Mouse (Mus musculus) kidney, postnatal 10 days (tissue): ENCODE measurements around the gene Il17rd.

Experiments used
- DNase-seq: peaks from one replicate; pipeline ENCODE4 v3.0.0; 2021; ENCODE audit warnings: mixed read lengths

The Il17rd gene

DNA sequence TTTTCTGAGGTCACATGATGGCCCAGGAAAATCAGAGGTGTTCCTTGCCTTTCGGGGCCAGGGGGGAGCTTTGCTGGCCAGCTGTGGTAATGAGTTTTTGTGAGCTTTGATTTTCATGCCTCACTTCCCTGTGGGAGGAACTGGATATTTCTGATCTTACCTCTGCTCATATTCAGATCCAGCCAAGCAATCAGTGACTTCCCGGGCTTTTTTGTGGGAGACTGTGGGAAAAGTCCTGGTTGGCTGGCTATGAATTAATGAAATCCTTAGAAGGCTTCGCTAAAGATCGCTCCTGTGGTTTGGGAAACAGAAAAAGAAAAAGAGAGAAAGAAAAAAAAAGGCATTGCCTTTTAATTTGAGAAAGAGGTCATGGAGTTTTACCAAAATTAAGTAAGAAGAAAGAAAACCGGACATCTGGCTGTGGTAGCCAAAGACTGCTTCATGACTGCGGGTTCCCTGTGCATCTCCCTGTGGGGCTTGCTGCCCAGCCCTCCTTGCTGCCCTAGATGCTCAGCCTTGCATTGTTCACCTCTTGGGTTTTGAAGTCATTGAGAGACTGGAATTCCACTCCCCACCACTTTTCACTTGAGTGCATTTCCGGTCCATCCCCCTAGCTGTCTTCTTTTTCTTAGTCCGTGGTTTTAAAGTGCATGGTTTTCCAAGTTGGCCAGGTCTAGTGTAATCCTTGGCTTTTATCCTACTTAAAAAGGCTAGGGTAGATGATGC lies 9.7 kb downstream of the Il17rd start:
- DNase-seq = no peak

DNA sequence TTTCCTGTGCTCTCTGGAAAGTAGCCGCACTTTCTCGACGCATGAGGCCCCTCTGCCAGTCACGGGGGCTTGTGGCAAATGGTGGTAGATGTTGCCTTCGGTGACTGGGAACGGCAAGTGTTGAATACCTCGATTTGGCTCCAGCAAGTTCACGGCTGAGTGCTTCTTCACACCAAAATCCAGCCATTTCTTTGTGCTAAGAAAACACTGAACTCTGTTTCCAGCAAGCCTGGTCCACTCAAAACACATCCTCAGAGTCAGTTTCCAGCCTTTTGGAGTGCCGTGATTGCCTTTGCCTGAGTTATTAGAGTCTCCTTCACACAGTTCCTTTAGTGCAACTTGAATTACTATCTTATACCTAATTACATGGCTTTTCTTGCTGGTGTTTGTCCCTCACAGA lies 11.3 kb downstream of the Il17rd start:
- no peak for DNase-seq

DNA sequence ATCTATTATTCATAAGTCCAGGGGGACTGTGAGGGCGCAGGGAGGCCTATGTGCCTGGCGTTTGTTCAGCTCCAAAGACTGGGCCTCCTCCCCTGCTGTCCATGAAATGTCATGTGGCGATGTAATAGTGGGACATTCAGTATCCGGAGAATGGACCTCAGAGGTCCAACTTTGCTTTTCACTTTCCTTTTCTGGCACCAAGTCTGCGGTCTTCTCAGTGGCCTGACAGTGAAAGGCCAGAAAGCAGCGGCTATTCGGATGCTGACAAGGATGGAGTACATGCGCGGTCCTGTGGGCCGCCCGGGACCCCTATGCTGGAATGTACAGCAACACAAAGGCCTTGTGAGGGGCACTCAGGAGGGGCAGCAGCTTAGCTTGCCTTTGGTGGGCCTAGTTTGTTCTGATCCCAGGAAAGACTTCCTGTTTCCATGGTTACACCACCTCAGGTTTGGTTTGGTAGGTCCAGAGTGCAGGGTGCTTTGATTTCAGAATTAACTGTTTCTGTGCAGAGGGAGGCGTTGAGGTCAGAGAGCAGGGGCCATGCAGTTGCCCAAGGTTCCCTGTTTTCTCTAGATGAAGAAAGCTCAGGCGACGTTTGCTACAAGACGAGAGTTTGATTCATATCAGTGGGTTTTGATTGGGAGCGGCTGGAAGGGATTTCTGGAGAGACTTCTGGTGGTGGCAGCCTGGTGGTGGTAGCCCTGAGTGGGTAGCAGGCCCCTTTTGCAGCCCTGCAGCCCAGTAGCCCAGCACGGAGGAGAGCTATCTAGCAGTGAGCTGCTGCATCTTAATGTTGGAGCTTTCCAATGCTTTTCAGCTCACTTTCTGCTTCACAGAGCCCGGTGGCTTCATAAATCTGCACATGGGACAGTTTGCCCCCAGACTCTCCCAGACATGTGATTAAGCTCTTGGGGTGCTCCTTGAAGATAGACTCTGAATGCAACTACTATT lies 12.1 kb downstream of the Il17rd start:
- DNase-seq = no peak

- no peak for DNase-seq
Observed at GRCm38 (mm10) chr14:27051511-27051895, 12.8 kb downstream of the Il17rd start.

DNA sequence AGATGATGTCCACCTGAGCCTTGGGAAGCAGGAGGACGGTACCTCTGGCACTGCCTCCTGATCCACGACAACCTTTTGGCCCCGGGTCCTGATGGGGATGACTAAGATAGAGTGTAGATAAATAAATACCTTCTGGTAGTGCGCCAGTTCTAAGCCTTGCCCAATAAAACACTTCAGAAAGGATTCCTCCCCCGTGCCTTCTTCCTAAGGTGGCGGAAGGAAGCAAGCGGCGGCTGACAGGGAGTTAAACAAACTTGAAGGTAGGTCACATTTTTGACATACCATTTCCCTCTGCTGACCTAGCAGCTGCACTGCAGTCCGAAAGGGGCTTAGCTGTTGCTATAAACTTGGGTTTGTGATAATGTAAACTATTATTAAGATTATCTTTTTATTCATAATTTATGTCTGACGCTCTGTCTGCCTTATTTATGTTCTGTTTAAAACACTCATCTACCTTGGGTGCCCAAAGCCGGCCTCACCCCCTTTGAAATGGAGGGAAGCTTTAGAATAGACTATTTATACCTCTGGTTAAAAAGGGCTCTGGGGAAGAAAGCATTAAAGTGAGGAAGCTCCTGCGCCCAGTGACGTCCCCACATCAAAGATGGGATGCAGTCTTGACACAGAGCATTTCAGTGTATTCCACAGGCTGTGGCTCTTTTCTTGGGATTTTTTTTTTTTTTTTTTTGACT lies 19.9 kb downstream of the Il17rd start:
- peak; percentile 46 for DNase-seq

- DNase-seq = peak; percentile 38
Observed at GRCm38 (mm10) chr14:27059224-27059558, 20.4 kb downstream of the Il17rd start.

DNA sequence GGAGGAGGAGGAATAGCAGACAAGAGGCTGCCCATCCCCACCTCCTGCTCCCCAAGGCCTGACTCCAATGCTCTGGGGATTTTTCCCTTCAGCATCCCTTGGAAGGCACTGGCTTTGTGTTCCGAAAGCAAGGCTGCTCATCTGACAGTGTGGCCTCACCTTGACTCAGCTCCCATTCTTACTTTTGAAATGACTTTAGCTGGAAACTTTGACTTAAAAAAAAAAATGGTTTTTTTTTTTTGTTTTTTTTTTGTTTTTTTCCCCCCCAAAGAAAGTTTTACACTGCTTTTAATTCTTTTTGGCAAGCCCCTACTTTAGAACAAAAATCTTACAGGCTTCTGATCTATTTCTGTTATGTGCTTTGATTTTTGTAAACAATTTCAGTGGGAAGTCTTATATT lies 24.6 kb downstream of the Il17rd start:
- no peak for DNase-seq

DNA sequence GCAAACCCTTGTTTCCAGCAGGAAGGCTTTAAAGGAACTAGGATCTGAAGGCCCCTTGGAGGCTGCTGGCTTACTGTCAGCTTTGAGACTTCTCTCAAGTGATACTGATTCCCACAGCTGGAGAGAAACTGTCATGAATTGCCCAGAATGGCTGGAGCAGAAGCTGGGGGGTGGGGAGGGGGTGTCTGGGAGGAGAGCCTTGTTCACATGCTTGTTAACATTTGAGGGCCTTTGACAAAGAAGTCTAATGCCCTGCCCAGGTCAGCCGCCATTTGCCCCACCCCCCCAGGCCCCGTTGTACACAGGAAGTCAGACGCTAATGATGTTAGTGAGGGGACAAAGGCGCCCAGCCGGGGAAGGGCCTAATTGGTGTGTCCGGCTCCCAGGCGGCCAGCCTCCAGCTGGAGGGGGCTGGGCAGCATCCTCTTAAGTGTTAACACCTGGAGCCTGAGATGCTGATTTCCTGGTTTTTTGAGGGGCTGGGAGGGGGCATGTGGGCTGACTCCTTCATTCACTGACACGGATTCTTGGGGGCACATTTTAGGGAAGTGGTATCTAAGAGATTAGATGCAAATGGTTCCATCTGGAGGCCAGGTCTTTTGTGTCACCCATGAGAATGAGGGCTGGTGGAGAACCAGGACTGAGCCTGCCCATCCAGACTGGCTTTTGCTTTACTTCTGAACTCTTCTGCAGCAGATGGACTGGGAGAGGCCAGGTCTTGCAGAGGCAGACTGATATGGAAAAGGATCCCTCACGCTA lies 27.6 kb downstream of the Il17rd start:
- peak; percentile 72 for DNase-seq

DNA sequence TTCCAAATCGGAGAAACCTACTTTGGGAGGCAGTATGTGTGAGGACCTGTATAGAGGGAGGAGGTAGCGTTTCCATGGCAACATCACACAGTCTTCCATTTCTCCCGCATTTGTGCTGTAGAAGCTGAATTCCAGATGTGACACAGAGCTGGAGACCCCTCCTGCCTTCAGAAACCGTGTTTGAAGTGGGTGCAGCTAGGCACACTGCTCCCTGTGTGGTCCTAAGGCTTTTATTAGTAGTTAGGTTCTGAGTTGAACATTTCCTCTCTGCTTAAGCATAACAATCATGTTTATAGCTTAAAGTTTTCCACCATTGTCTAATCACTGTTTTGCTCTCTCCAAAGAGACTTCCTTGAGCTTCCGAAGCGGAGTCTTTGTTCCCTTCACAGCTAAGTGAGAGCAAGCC lies 29.1 kb downstream of the Il17rd start:
- DNase-seq = no peak

GRCm38 (mm10) chr14:27069434-27070097 lies 30.8 kb downstream of the Il17rd start:
- no peak for DNase-seq

DNA sequence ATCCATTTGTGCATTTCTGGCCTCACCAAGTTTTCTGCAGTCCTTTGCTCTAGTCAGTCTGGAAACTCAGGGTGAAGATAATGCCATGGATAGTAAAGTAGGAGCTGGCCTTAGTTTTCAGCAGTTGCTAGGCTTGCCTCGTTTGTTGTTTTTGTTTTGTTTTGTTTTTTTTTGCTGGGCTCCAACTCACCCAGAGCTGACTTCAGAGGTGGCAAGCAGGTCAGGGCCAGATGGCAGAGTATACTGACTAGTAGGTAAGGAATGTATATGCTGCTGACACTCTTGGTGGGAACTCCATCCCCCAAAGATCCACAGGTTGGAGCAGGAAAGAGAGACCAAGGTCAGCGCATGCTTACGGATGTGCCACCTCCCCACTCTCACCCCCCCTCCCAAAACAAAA lies 31.4 kb downstream of the Il17rd start:
- DNase-seq = no peak

DNA sequence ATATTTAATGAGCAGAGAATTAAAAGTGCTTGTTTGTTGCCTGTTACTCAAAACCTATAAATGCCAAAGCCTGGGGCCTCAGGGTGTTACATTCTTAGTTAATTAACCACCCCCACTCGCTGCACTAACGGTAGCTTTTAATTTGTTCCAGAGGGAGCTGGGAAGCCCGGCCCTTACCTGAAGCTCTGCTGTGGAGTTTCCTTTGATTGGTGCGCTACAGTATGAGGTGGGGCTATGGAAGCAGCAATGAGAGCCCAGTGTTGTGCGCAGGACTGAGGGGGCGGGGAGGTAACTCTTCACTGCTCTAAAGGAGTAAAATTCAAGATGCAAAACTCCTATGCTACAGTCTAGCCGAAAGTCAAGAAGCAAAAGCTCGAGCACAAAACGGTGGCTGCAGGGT lies 32.0 kb downstream of the Il17rd start:
- peak; percentile 55 for DNase-seq

GRCm38 (mm10) chr14:27071985-27072384 lies 33.2 kb downstream of the Il17rd start:
- DNase-seq = peak; percentile 58

- DNase-seq = no peak
Observed at GRCm38 (mm10) chr14:27075084-27075483, 36.3 kb downstream of the Il17rd start.

DNA sequence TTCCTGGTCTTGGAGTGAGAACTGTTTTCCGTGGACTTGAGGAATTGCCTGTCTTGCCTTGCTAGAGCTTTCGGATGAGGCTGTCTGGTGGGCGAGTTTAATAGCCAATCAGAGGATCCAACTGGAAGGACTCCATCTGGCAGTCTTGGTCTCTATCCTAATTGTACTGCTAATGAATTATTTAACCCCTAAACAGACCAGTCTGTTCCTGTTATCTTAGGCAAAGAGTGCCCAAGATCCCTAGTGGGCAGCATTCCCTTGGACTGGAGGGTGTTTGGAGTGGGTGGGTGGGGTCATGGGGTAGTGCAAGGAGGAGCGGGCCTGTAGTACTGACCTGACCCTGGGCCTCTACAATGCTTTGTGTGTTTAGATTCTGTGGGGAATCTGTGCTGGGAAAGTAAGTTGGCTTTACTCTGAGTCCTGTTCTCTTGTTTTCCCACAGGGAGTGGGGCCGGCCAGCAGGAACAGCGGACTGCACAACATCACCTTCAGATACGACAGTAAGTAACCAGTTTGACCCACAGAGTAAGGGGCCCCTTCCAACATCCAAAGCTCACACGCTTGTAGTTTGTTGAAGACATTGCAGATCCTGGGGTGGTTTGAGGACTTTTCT lies 37.3 kb downstream of the Il17rd start:
- DNase-seq = no peak

DNA sequence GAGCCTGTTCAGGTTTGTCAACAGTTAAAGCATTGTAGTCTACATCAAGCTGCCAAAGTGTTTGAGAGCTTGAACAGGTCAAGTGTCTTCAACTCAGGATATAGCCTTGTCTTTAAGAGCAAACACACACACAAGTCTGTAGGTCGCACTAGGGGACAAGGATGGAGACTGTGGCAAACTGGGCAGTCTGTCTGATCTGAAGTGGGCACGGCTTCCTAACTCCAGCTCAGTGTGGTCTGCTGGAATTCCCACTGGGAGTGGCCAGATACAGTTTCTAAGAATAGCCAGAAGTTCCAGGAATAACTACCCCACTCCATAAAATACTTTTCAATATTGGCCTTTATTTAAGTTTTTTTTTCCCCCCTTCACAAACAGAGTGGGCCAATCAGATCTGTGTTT lies 37.8 kb downstream of the Il17rd start:
- DNase-seq = no peak

DNA sequence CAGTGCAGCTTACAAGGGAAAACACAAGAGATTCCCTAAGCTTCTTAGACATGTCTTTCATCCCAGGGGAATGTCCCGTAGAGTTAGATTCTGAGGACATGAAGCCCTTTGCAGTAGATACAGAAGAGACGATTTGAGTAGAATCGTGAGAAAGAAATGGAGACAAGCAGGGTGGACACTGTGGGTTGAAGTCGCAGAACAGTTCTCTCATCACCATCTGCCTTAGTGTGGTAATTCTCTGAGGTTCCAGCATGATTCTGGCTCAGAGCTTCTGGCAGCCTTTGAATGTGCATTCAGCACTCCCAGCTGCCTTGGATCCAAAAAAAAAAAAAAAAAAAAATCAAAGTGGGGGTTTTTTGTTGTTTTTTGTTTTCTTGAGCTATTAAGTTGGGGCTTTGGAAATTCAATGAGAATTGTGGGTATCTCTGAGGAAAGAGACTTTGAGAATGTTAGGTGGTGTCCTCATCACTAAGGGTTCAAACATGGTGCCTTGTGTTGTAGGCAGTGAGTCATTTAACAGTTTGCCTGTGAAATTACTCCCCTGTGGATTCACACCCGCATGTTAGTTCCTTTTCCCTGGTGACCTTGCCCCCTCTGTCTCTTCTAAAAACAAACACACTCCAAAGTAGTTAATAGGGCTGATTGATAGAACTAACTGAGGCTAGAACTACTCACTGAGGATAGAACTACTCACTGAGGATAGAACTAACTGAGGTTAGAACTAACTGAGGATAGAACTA lies 43.0 kb downstream of the Il17rd start:
- no peak for DNase-seq

DNA sequence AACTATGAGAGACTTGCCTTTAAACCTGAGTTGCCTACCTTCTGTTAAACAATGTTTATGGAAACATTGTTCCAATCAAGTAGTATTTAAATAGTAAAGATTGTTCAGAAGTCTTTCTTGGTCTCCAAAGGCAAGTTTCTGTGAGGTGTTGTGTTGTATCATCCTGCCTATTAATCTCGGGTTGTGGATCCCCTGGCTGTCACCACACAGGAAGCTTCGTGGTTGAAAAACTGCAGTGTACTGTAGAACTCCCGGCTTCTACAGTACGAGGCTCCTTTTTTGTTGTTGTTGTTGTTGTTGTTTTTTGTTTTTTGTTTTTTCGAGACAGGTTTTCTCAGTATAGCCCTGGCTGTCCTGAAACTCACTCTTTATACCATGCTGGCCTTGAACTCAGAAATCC lies 46.7 kb downstream of the Il17rd start:
- no peak for DNase-seq

- no peak for DNase-seq
Observed at GRCm38 (mm10) chr14:27085999-27086398, 47.3 kb downstream of the Il17rd start.

- no peak for DNase-seq
Observed at GRCm38 (mm10) chr14:27094247-27094646, 55.5 kb downstream of the Il17rd start.

DNA sequence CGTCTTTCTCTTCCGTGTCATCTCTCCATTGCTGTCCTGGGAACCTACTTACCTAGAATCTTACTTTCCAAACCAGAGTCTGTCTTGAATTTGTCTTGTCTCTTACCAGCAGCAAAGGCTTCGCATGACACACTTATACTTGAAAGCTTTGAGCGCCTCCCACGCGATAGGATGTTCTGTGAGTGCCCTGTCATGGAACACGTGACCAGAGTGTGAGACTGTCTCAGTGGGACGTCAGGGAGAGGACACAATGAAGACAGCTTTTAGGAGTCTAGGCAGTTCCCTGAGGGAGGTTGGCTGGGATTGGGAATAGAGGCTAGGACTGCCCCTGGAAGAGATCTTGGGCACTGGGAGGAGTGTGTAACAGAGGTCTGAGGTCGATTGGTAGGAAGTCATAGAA lies 57.4 kb downstream of the Il17rd start:
- DNase-seq = no peak
